Mouse (Mus musculus) neural tube, embryonic 10.5 days (tissue): ENCODE results near the gene Sectm1a.
A peak's percentile ranks its signal among the peaks of the same experiment; 100 is the strongest.
"Not testable (repeated sequence)": the region's sequence is repeated elsewhere in the genome, so short reads cannot be mapped to it uniquely, and the experiment has no call there.

Source experiments
- DNase-seq: peaks from one replicate; pipeline ENCODE4 v3.0.0-alpha.2; 2017; ENCODE audit warnings: low spot score; ENCODE audit errors: extremely low spot score

Gene Sectm1a

GRCm38 (mm10) chr11:121049840-121050239, 31.2 kb downstream of the Sectm1a start:
- DNase-seq: no peak

GRCm38 (mm10) chr11:121047826-121048399, 33.1 kb downstream of the Sectm1a start:
- DNase-seq: no peak

GRCm38 (mm10) chr11:121045286-121045685, 35.7 kb downstream of the Sectm1a start:
- no peak for DNase-seq

- not testable (repeated sequence) for DNase-seq
Observed at GRCm38 (mm10) chr11:121043025-121043424, 38.0 kb downstream of the Sectm1a start.

GRCm38 (mm10) chr11:121042480-121042879, 38.5 kb downstream of the Sectm1a start:
- DNase-seq: no peak

GRCm38 (mm10) chr11:121041636-121042035, 39.4 kb downstream of the Sectm1a start:
- no peak for DNase-seq

- DNase-seq: peak; percentile 77
Observed at GRCm38 (mm10) chr11:121041212-121041611, 39.8 kb downstream of the Sectm1a start.

- DNase-seq: no peak
Observed at GRCm38 (mm10) chr11:121039302-121039701, 41.7 kb downstream of the Sectm1a start, which contains the start of gene Cd7. Cd7 (minus strand) TSS chr11:121039418.

GRCm38 (mm10) chr11:121038366-121039240, 42.4 kb downstream of the Sectm1a start:
- no peak for DNase-seq

GRCm38 (mm10) chr11:121033118-121033517, 47.9 kb downstream of the Sectm1a start:
- no peak for DNase-seq

- no peak for DNase-seq
Observed at GRCm38 (mm10) chr11:121027259-121027658, 53.8 kb downstream of the Sectm1a start.

- DNase-seq: no peak
Observed at GRCm38 (mm10) chr11:121024163-121024562, 56.9 kb downstream of the Sectm1a start.

GRCm38 (mm10) chr11:121019501-121019900, 61.5 kb downstream of the Sectm1a start:
- no peak for DNase-seq

- DNase-seq: peak; percentile 56
Observed at GRCm38 (mm10) chr11:121017703-121018102, 63.3 kb downstream of the Sectm1a start.
